Mouse (Mus musculus) kidney, embryonic 14.5 days (tissue): ENCODE measurements around the gene Ak8. TPM values are rescaled to one million over a fixed set of nuclear protein-coding genes. Genes with fewer than 3 reads are reported as not detected.

Experiments
- ATAC-seq: fragments of 200-750 bp; cut with Nextera tagmentation; 2 replicates; pipeline ENCODE4 v1.8.0; 2017; ENCODE audit warnings: moderate number of reproducible peaks, mild to moderate bottlenecking, moderate TSS enrichment, moderate library complexity; ENCODE audit not compliant: low FRiP score, low TSS enrichment
- H3K27ac ChIP-seq: fragments of 300-500 bp; sonication (generic); 2 replicates; pipeline ENCODE4 v1.5.1; 2014; ENCODE audit warnings: low read depth, mild to moderate bottlenecking, low read length, moderate library complexity, mixed read lengths
- H3K27me3 ChIP-seq: fragments of 300-500 bp; sonication (generic); 2 replicates; pipeline ENCODE4 v1.6.1; 2014; ENCODE audit warnings: mild to moderate bottlenecking, low read length; ENCODE audit not compliant: control insufficient read depth, insufficient read depth
- H3K36me3 ChIP-seq: fragments of 300-500 bp; sonication (generic); 2 replicates; pipeline ENCODE4 v1.6.1; 2014; ENCODE audit warnings: low read length, mixed read lengths; ENCODE audit not compliant: control insufficient read depth, insufficient read depth
- H3K4me1 ChIP-seq: fragments of 300-500 bp; sonication (generic); 2 replicates; pipeline ENCODE4 v1.6.1; 2014; ENCODE audit warnings: low read length, mixed read lengths; ENCODE audit not compliant: control insufficient read depth, insufficient read depth
- H3K4me2 ChIP-seq: fragments of 300-500 bp; sonication (generic); replicated peaks from 2 replicates; pipeline ENCODE4 v1.6.1; 2014; ENCODE audit warnings: low read depth, mild to moderate bottlenecking, low read length
- H3K4me3 ChIP-seq: fragments of 300-500 bp; sonication (generic); 2 replicates; pipeline ENCODE4 v1.5.1; 2014; ENCODE audit warnings: mild to moderate bottlenecking, low read length
- H3K9ac ChIP-seq: fragments of 300-500 bp; sonication (generic); 2 replicates; pipeline ENCODE4 v1.6.1; 2014; ENCODE audit warnings: low read depth, mild to moderate bottlenecking, low read length, moderate library complexity
- H3K9me3 ChIP-seq: fragments of 300-500 bp; sonication (generic); 2 replicates; pipeline ENCODE4 v1.6.1; 2016; ENCODE audit warnings: low read length; ENCODE audit not compliant: control insufficient read depth
- WGBS: fragments of 180-500 bp; shearing (Covaris S2); extraction: QIAGEN DNeasy Blood & Tissue Kit; methylation state at CpG from one replicate; pipeline ENCODE4 v1.1.7; 2014; 5-methylcytosine and 5-hydroxymethylcytosine counted together
- polyA plus RNA-seq: library from polyadenylated mRNA; unstranded; fragments of >200 nt; fragmentation: Nextera tagmentation; extraction: Ambion mirVana; gene quantifications from 2 replicates; pipeline ENCODE4 v1.2.1, GENCODE M21; 2014

The Ak8 gene
- polyA plus RNA-seq, 1 experiment from 2014 or later, result 0.97 TPM

DNA sequence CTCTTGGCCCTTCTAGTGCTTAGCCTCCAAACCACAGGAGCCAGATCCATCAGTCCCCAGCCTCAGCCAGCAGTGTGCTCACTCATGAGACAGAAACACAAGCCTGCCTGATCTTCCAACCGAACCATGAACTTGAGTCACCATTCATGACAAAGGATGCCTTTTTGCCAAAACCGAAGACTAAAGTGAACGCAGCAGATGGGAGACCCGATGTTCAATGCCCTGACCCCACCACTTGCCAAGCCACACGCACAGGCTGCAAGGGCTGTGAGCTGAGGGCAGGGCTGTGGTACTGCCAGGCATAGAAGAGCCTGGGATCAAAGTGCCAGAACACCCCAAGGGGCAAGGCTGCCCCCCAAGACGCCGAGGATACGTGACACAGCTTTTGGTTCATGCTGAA is 13.1 kb downstream of the Ak8 start:
- Histone ChIP-seq H3K9ac (no peak overlapping the region), H3K4me3 (no peak overlapping the region), H3K27me3 (no peaks in the 10 kb centered on the region), H3K4me1 (no peaks in the 10 kb centered on the region; the same call in 1 of the 2 replicates), H3K4me2 (no peak overlapping the region), H3K9me3 (no peaks in the 10 kb centered on the region), H3K27ac (no peak overlapping the region), H3K36me3 (no peaks in the 10 kb centered on the region)
- 89% methylated on average over 8 of the region's 8 CpGs for WGBS
- ATAC-seq, result no peak

DNA sequence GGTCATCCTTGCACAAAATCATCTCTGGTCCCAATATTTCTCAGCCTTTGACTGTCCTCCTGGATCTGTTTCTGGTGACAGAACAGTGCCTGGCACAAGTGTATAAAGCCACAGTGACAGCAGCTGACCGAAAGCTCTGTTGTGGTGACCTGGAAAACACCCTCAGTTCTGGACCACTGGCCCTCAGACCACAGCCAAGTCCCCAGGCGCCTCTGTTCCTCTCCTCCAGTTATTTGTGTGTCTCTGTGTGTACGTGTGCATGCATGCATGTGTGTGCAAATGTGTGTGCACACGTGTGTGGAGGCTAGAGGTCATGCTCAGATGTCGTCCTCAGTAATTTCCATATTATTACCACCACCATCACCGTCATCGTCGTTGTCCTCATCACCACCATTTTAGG is 22.5 kb downstream of the Ak8 start:
- no peak overlapping the region for H3K9ac ChIP-seq
- 0 out of 2 replicates have a peak, but pooled peaks cover 1% of the 10 kb centered on the region for H3K4me1 ChIP-seq
- H3K36me3 ChIP-seq, result no peaks in the 10 kb centered on the region
- H3K4me3 ChIP-seq, result no peak overlapping the region
- no peak overlapping the region for H3K27ac ChIP-seq
- ATAC-seq, result no peak
- H3K4me2 ChIP-seq, result no peak overlapping the region
- H3K27me3 ChIP-seq, result no peaks in the 10 kb centered on the region
- WGBS, result 93% methylated on average over 8 of the region's 8 CpGs
- H3K9me3 ChIP-seq, result no peaks in the 10 kb centered on the region

DNA sequence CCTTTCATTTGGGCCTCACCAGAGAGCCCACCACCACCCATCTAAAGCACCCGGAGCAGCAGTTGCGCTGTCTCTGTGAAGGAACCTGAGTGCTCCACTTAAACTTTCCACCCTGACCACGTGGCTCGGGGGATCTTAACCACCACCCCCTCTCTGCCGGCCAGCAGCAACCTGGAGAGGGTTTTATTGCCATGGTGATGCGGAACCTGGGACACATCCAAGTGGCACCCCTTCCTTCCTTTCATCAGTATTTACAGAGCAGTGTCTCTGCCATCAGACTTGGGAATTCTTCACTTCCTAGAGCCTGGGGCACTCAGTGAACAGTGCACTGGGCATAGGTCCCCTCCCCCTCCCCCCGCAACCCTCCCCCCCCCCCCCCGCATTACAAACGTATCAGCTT is 23.9 kb downstream of the Ak8 start:
- no peaks in the 10 kb centered on the region for H3K36me3 ChIP-seq
- H3K4me3 ChIP-seq, result no peak overlapping the region
- WGBS, result 48% methylated on average over 9 of the region's 9 CpGs
- 0 out of 2 replicates have a peak, but pooled peaks cover 3% of the 10 kb centered on the region for H3K4me1 ChIP-seq
- no peak overlapping the region for H3K27ac ChIP-seq
- H3K27me3 ChIP-seq, result 0 out of 2 replicates have a peak, but pooled peaks cover 3% of the 10 kb centered on the region
- no peaks in the 10 kb centered on the region for H3K9me3 ChIP-seq
- no peak for ATAC-seq
- no peak overlapping the region for H3K9ac ChIP-seq
- no peak overlapping the region for H3K4me2 ChIP-seq

DNA sequence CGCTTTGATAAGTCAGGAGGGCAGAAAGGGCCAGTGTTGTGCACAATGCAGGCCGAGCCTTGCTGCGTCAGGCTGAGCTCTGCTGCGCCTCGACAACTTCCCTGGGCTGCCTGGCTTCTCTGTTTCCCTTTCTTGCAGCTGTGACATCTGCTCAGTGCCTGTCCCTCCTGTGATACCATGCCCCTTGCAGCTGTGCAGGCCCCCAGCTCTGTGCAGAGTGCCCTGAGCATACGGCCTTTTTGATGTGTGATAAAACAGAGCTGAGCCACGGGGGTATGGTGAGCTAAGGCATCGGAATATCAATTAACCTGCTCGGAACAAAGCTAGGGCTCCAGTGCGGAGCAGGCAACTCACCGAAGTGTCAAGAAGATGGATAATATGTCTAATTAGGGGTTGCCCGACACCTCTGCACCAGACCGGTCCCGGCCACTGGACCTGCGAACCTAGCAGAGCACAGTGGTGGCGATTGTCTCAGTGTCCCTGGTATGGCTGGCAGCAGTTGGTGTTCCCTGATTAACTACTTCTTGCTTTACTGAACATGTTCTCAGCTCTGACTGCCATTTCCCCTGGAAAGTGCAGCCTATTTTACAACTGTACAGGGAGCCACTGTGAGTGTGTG is 27.9 kb downstream of the Ak8 start:
- H3K27ac ChIP-seq, result no peak overlapping the region
- H3K36me3 ChIP-seq, result no peaks in the 10 kb centered on the region
- H3K4me3 ChIP-seq, result no peak overlapping the region
- 0 out of 2 replicates have a peak, but pooled peaks cover 3% of the 10 kb centered on the region for H3K27me3 ChIP-seq
- WGBS, result 16% methylated on average over 16 of the region's 16 CpGs
- H3K4me2 ChIP-seq, result no peak overlapping the region
- H3K9me3 ChIP-seq, result no peaks in the 10 kb centered on the region
- H3K4me1 ChIP-seq, result 0 out of 2 replicates have a peak, but pooled peaks cover 3% of the 10 kb centered on the region
- no peak overlapping the region for H3K9ac ChIP-seq
- ATAC-seq, result no peak

DNA sequence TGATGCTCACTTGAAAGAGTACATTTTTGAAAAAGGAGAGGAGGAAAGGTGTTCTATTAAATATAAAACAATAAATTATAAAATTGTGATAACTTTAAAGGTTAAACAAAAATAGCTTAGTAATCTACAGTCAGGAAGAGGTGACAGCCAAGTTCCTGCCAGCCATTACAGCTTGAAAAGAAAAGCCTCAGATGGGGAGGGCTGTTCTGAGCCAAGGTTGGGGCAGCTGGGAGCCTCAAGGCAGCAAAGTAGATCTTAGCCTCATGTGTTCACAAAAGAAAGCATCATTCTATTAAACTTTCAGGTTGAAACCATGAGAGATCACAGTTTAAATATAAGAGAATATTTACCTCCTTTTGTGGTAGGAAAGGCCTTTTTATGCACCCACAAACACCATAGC is 30.7 kb downstream of the Ak8 start:
- ATAC-seq, result no peak
- 0 out of 2 replicates have a peak, but pooled peaks cover 3% of the 10 kb centered on the region for H3K27me3 ChIP-seq

DNA sequence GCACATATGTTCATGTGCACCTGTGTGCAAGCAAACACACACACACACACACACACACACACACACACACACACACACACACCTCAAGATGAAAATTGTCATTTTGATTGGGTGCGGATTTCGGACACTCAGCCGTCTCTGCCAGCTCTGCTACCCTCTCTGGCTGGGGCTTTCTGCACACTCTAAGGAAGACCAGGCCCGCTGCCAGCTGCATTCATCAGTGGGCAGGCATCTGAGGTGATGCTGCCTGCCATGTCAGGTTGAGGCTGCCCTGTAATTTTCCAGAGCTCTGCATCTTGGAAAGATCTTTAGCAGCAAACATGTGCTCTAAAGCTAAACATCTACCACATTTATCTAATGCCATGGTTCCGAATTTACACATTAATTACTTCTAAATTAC is 37.1 kb downstream of the Ak8 start:
- Histone ChIP-seq H3K36me3 (no peaks in the 10 kb centered on the region), H3K27ac (no peak overlapping the region), H3K4me2 (no peak overlapping the region), H3K4me3 (no peak overlapping the region), H3K27me3 (0 out of 2 replicates have a peak, but pooled peaks cover 5% of the 10 kb centered on the region), H3K9ac (no peak overlapping the region), H3K4me1 (no peaks in the 10 kb centered on the region), H3K9me3 (no peaks in the 10 kb centered on the region)
- 90% methylated on average over 5 of the region's 5 CpGs for WGBS
- ATAC-seq, result no peak

More for the DNA sequence above, 30.7 kb downstream of the Ak8 start:
- Histone ChIP-seq H3K27ac (no peak overlapping the region), H3K9ac (no peak overlapping the region), H3K4me1 (0 out of 2 replicates have a peak, but pooled peaks cover 3% of the 10 kb centered on the region), H3K36me3 (no peaks in the 10 kb centered on the region), H3K9me3 (no peaks in the 10 kb centered on the region), H3K4me2 (no peak overlapping the region), H3K4me3 (no peak overlapping the region)

DNA sequence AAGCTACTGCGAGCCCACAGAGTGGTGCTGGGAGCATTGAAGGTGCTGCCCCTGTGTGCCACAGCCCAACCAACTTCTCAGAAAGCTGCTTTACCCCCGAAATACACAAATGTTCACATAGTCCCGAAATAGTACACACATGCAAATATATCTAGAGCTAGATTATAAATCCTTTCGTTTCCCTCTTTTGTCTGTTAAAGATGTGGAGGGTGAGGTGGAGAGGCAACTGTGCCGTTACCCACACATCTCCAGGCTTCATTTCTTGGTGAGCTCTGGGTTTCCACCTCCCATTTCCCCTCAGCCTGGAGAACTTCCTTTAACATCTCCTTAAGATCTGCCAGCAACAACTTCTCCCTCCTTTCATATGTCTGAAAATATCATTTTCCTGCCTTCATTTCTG is 40.2 kb downstream of the Ak8 start:
- Histone ChIP-seq H3K4me1 (no peaks in the 10 kb centered on the region), H3K9me3 (no peaks in the 10 kb centered on the region), H3K4me3 (no peak overlapping the region), H3K4me2 (no peak overlapping the region), H3K9ac (no peak overlapping the region), H3K27me3 (0 out of 2 replicates have a peak, but pooled peaks cover 5% of the 10 kb centered on the region), H3K36me3 (no peaks in the 10 kb centered on the region), H3K27ac (no peak overlapping the region)
- WGBS, result 81% methylated on average over 5 of the region's 5 CpGs
- no peak for ATAC-seq

DNA sequence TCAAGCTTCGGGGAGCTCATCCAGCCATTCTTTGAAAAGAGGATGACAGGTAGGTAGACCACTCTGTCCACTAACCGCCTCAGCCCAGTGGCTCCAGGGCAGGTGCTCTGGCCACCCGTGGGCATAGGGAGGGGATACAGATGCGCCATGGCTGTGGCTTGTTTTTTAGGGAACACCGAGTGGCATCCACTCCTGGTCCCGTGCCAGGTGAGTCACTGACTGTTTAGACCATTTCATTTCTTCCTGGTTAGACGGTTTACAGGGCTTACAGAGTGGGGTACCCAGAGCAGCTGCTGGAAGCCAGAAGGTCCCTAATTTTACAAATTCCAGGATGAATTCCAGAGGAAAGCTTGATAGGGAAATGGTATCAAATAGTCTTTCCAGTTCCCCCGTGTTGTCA is 42.7 kb downstream of the Ak8 start:
- H3K27me3 ChIP-seq, result 0 out of 2 replicates have a peak, but pooled peaks cover 5% of the 10 kb centered on the region
- WGBS, result 83% methylated on average over 8 of the region's 8 CpGs
- no peak overlapping the region for H3K4me2 ChIP-seq
- H3K4me1 ChIP-seq, result no peaks in the 10 kb centered on the region
- no peaks in the 10 kb centered on the region for H3K36me3 ChIP-seq
- ATAC-seq, result no peak
- H3K9ac ChIP-seq, result no peak overlapping the region
- H3K9me3 ChIP-seq, result no peaks in the 10 kb centered on the region
- no peak overlapping the region for H3K4me3 ChIP-seq
- no peak overlapping the region for H3K27ac ChIP-seq

DNA sequence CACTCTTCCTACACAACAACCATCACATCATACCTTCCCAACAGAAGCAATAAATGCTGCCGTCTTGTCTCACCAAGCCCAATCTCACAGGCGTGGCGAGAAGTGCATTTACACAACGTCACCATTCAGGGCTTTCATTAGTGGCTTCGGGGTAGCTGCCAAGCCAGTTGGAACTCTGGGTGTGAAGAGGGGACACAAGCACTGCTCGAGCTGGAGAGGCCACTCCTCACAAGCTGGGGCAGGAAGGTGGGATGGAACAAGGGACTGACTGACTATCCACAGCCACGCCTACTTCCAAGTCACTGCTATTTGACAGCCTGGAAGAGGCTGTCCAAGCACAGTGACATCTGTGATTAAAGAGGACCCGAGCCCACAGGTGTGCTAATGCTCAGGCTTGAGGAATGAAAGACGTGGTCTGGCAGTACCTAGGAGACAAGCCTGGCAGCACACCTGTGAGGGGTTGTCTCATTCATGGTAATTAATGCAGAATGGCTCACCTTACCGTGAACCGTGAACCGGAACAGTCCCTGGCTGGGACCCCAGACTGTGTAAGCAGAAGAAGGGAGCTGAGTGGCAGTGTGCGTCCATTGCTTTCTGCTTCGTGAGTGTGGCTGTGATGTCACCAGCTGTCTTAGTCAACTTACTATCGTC is 46.8 kb downstream of the Ak8 start:
- no peak overlapping the region for H3K4me3 ChIP-seq
- no peak overlapping the region for H3K9ac ChIP-seq
- H3K4me2 ChIP-seq, result no peak overlapping the region
- no peak for ATAC-seq
- no peaks in the 10 kb centered on the region for H3K36me3 ChIP-seq
- H3K27me3 ChIP-seq, result peaks cover 17% of the 10 kb centered on the region; the same call in 1 of the 2 replicates
- H3K27ac ChIP-seq, result no peak overlapping the region
- no peaks in the 10 kb centered on the region for H3K9me3 ChIP-seq
- 53% methylated on average over 15 of the region's 15 CpGs for WGBS
- peaks cover 7% of the 10 kb centered on the region for H3K4me1 ChIP-seq
